Mouse (Mus musculus) cortical plate, adult 2 months (tissue): ENCODE measurements around the gene Cog8. TPM values are rescaled to one million over a fixed set of nuclear protein-coding genes. Genes with fewer than 3 reads are reported as not detected.

Experiments
- H3K27ac ChIP-seq: fragments of 200-500 bp; 2 replicates; pipeline ENCODE4 v1.5.1; 2012; ENCODE audit warnings: low read length, control low read depth, inconsistent platforms; ENCODE audit not compliant: insufficient read depth
- H3K4me1 ChIP-seq: fragments of 200-500 bp; 2 replicates; pipeline ENCODE4 v1.6.1; 2011; ENCODE audit warnings: low read length; ENCODE audit not compliant: control insufficient read depth, insufficient read depth
- H3K4me3 ChIP-seq: fragments of 200-500 bp; 2 replicates; pipeline ENCODE4 v1.5.1; 2011; ENCODE audit warnings: mild to moderate bottlenecking, low read length, control low read depth; ENCODE audit not compliant: insufficient read depth
- CTCF ChIP-seq: fragments of 200-500 bp; IDR thresholded peaks from 2 replicates; pipeline ENCODE4 v1.5.1; 2011; ENCODE audit warnings: mild to moderate bottlenecking, control low read depth, low read length; ENCODE audit not compliant: insufficient read depth; ENCODE audit errors: extremely low read depth
- POLR2A ChIP-seq: fragments of 200-500 bp; IDR thresholded peaks from 2 replicates; pipeline ENCODE4 v1.6.1; 2011; ENCODE audit warnings: mild to moderate bottlenecking, low read length, control low read depth; ENCODE audit not compliant: insufficient read depth; ENCODE audit errors: extremely low read depth
- polyA plus RNA-seq: library from polyadenylated mRNA; depleted of rRNA; stranded (reverse); fragments of >200 nt; gene quantifications from 2 replicates; pipeline ENCODE4 v1.2.3, GENCODE M21; 2012

Cog8 gene
- polyA plus RNA-seq, 1 experiment: 33.0 TPM

DNA sequence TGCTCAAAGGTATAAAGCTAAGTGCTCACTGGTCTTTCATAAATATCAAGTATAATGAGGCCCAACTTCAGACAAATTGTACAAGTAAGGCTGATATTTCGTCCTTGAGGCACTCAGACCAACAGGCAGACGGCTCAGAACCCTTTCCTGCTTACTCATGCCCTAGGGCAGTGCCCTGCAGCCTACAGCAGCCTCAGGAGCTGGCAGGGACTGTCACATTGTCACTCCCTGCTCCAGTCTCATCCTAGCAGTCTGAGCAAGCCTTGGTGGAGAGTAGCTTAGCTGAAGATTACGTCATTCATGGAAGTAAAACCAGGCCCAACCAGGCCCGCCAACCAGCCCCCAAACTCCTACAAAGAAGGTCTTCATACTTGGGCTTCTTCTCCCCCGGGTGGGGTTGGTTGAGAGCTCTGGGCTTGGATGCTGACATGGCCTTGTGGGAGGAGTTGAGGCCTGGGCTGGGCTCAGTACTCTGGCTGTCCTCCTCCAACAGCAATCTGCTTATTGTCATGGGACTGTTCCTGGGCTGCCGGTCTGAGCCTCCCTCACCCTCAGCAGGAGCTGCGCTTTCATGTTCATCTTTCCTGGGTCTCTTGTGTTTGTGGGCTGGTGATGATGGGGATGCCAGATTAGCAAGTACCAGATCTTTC is 19.9 kb upstream of the Cog8 start:
- Histone ChIP-seq H3K4me1 (no peaks in the 10 kb centered on the region), H3K27ac (no peak overlapping the region), H3K4me3 (no peak overlapping the region)
- no peak for TF ChIP-seq POLR2A
- TF ChIP-seq CTCF: no peak

- no peak overlapping the region for H3K27ac ChIP-seq
- no peaks in the 10 kb centered on the region for H3K4me1 ChIP-seq
- H3K4me3 ChIP-seq: no peak overlapping the region
- no peak for TF ChIP-seq POLR2A
- TF ChIP-seq CTCF: no peak
Observed at GRCm38 (mm10) chr8:107074128-107074527, 17.6 kb upstream of the Cog8 start.

- no peak overlapping the region for H3K27ac ChIP-seq
- H3K4me3 ChIP-seq: no peak overlapping the region
- no peaks in the 10 kb centered on the region for H3K4me1 ChIP-seq
- TF ChIP-seq POLR2A: no peak
- no peak for TF ChIP-seq CTCF
Observed at GRCm38 (mm10) chr8:107073706-107074105, 17.2 kb upstream of the Cog8 start.

GRCm38 (mm10) chr8:107065511-107066496 is 9.3 kb upstream of the Cog8 start, which contains the start of gene Tmed6:
TSS of gene Tmed6 (minus strand) at chr8:107065644.
- H3K4me3 ChIP-seq: no peak within 1 kb of the TSS

GRCm38 (mm10) chr8:107062613-107063012 is 6.1 kb upstream of the Cog8 start:
- no peak overlapping the region for H3K27ac ChIP-seq
- H3K4me3 ChIP-seq: no peak overlapping the region
- TF ChIP-seq POLR2A: no peak
- no peak for TF ChIP-seq CTCF
- no peaks in the 10 kb centered on the region for H3K4me1 ChIP-seq

More at GRCm38 (mm10) chr8:107065511-107066496, 9.3 kb upstream of the Cog8 start, which contains the start of gene Tmed6:
- Histone ChIP-seq H3K27ac (no peak within 1 kb of the TSS), H3K4me1 (no peaks in the 10 kb centered on the region)
- TF ChIP-seq CTCF (no peak), POLR2A (no peak)

DNA sequence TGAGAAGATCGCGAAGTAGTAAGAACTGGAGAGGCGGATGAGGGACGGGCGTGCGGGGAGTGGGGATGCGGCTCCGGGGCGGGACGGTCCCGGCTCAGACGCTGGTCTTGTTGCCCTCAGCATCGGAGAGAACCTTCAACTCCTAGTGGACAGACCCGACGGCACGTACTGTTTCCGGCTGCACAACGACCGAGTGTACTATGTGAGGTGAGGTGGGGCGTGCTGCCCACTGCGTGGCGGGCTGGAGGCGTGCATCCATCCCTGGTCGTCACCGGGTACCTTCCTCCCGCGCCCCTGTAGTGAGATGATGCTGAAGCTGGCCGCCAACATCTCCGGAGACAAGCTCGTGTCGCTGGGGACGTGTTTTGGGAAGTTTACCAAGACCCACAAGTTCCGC is 482 bp upstream of the Cog8 start:
- H3K4me1 ChIP-seq: peaks cover 2% of the 10 kb centered on the region; the same call in 1 of the 2 replicates

DNA sequence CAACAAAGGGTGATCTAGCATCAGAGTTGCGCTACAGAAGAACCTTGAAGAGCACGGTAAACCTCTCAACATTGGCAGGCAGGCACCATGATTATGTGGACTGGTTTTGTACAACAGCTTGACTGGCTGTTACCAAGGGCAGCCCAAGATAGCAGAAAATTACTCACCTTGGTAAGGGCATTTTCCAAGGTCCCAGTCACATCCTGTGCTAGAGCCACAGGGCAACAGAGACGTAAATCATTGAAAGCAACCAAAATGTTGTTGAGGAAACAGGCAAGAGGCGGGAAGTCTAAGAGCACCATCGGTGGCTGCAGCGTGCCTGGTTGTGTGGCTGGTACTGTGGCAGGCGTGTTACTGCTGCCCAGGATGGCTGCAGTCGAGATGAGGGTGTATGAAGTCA is 4.4 kb downstream of the Cog8 start:
- Histone ChIP-seq H3K4me1 (peaks cover 2% of the 10 kb centered on the region; the same call in 1 of the 2 replicates), H3K4me3 (no peak overlapping the region)

More for the DNA sequence above, 482 bp upstream of the Cog8 start:
- peak overlapping the region; percentile 97 for H3K4me3 ChIP-seq
- TF ChIP-seq POLR2A (no peak), CTCF (no peak)
- H3K27ac ChIP-seq: no peak overlapping the region

GRCm38 (mm10) chr8:107049480-107049879 is 7.0 kb downstream of the Cog8 start:
- TF ChIP-seq CTCF: no peak
- H3K27ac ChIP-seq: no peak overlapping the region
- H3K4me1 ChIP-seq: 0 out of 2 replicates have a peak, but pooled peaks cover 3% of the 10 kb centered on the region
- no peak overlapping the region for H3K4me3 ChIP-seq

More for the DNA sequence above, 4.4 kb downstream of the Cog8 start:
- H3K27ac ChIP-seq: no peak overlapping the region
- TF ChIP-seq CTCF (no peak), POLR2A (no peak)

DNA sequence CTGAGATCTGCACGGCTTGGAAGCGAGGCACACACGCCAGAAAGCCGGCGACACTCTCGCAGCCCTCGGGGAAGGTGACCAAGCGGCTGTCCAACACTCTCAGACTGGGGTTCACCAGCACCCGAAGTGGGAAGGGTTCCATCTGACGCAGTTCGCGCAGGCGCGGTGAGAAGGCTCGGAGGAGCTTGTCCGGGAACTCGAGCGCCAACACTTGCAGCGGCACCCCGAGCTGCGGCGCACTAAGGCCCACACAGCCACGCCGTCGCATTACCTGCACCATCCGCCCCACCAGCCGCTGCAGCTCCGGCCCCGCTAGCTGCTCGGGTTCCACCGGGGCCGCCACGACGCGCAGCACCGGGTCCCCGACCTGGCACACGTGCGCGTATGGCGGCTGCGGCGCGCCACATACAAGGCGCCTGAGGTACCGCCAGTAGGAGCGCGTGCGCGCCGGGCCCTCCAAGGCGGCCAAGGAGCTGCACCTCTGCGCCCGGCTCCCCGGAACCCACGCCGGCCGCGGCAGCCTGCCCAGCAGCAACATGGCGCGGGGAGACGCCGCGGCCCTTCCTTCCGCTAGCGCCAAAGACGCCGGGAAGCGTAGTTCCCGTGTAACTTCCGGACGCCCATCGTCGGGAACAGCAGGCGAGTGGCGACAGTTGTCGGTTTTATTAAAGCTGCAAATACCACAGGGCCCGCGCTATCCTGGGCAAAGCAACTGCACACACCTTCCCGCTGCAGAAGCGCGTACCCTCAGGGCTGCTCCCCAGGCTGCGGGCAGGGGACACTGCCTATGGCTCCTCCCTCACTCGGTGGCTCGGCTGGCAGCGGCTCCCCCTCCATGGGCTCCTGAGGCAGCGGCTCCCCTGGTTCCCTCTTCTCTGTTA is 8.2 kb downstream of the Cog8 start, which contains the start of gene Pdf:
Pdf (minus strand) TSS at position 554 of the 881 bp plus-strand sequence.
- H3K4me3 ChIP-seq: peak within 1 kb of the TSS; percentile 47
- H3K27ac ChIP-seq: peak within 1 kb of the TSS; percentile 89
- H3K4me1 ChIP-seq: 0 out of 2 replicates have a peak, but pooled peaks cover 3% of the 10 kb centered on the region
- peak; percentile 67 for TF ChIP-seq POLR2A
- TF ChIP-seq CTCF: no peak
